Mouse (Mus musculus) hindbrain, embryonic 15.5 days (tissue): ENCODE data around the gene Tmc3. TPM values are rescaled to one million over a fixed set of nuclear protein-coding genes. Genes with fewer than 3 reads are reported as not detected.

ENCODE experiments used
- ATAC-seq: fragments of 200-750 bp; cut with Nextera tagmentation; 2 replicates; pipeline ENCODE4 v1.8.0; 2017; ENCODE audit warnings: low read depth, moderate number of reproducible peaks, moderate TSS enrichment; ENCODE audit not compliant: low FRiP score
- H3K27ac ChIP-seq: fragments of 300-500 bp; sonication (generic); replicated peaks from 2 replicates; pipeline ENCODE4 v1.5.1; 2015; ENCODE audit warnings: mild to moderate bottlenecking, inconsistent platforms
- H3K27me3 ChIP-seq: fragments of 300-500 bp; sonication (generic); 2 replicates; pipeline ENCODE4 v1.6.1; 2015; ENCODE audit warnings: control low read depth, inconsistent platforms
- H3K36me3 ChIP-seq: fragments of 300-500 bp; sonication (generic); 2 replicates; pipeline ENCODE4 v1.6.1; 2015; ENCODE audit warnings: control low read depth, inconsistent platforms
- H3K4me1 ChIP-seq: fragments of 300-500 bp; sonication (generic); replicated peaks from 2 replicates; pipeline ENCODE4 v1.6.1; 2015; ENCODE audit warnings: control low read depth, inconsistent platforms
- H3K4me2 ChIP-seq: fragments of 300-500 bp; sonication (generic); 2 replicates; pipeline ENCODE4 v1.6.1; 2015; ENCODE audit warnings: moderate library complexity, mild to moderate bottlenecking, inconsistent platforms
- H3K4me3 ChIP-seq: fragments of 300-500 bp; sonication (generic); 2 replicates; pipeline ENCODE4 v1.5.1; 2015; ENCODE audit warnings: mild to moderate bottlenecking, inconsistent platforms
- H3K9ac ChIP-seq: fragments of 300-500 bp; sonication (generic); 2 replicates; pipeline ENCODE4 v1.6.1; 2015; ENCODE audit warnings: inconsistent platforms
- H3K9me3 ChIP-seq: fragments of 300-500 bp; sonication (generic); 2 replicates; pipeline ENCODE4 v1.6.1; 2016; ENCODE audit warnings: control low read depth, inconsistent platforms
- WGBS: fragments of 180-500 bp; shearing (Covaris S2); methylation state at CpG from one replicate; pipeline ENCODE4 v1.1.7; 2015; 5-methylcytosine and 5-hydroxymethylcytosine counted together
- polyA plus RNA-seq: library from polyadenylated mRNA; unstranded; fragments of >200 nt; fragmentation: Nextera tagmentation; extraction: Ambion mirVana; gene quantifications from 2 replicates; pipeline ENCODE4 v1.2.1, GENCODE M21; 2015

Tmc3 gene
- polyA plus RNA-seq, 1 experiment from 2014 or later: 0.30 TPM

DNA sequence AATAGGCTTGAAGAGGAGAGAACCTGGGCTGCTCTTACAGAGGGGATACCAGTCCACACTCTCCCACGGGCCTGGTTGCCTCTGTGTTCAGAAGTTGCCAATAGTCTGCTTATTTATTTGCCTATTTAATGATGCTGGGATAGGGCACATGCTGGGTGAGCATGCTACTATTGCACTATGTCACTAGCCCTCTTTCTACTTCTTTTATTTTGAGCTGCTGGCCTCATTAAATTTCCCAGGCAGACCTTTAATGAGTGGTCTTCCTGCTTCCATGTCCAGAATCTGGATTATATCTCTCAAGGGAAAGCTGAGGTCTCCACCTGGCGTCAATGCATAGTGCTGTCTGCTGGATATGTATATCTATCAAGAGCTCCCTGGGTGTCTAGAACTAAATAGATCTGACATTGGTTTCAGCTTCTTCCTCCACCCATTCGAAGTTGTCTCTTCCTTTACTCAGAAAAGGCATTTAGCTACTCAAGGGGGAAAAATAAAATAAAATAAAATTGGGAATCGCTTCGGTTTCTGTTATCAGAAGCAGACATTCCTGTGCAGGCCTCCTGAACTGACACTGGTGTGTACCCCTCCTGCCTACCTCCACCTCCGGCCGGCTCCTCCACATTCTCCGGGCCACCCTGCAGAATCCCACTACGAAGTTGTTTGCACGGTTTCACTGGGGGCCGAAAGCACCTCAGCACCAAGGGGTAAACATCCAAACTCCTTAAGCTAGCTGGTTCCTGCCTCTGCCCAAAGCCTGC lies 46.5 kb downstream of the Tmc3 start:
- WGBS: 17% methylated on average over 11 of the region's 11 CpGs
- ATAC-seq: peak; percentile 84
- Histone ChIP-seq H3K9me3 (no peaks in the 10 kb centered on the region), H3K4me1 (peaks cover 27% of the 10 kb centered on the region), H3K4me3 (peak overlapping the region; percentile 54), H3K4me2 (peak overlapping the region; percentile 82), H3K9ac (peak overlapping the region; percentile 55), H3K27me3 (no peaks in the 10 kb centered on the region), H3K27ac (peak overlapping the region; percentile 70), H3K36me3 (no peaks in the 10 kb centered on the region)

- Histone ChIP-seq H3K27me3 (no peaks in the 10 kb centered on the region), H3K36me3 (no peaks in the 10 kb centered on the region), H3K4me3 (peak within 1 kb of the TSS; percentile 54), H3K4me1 (peaks cover 27% of the 10 kb centered on the region), H3K4me2 (peak within 1 kb of the TSS; percentile 82), H3K9ac (peak within 1 kb of the TSS; percentile 55), H3K9me3 (no peaks in the 10 kb centered on the region), H3K27ac (peak within 1 kb of the TSS; percentile 70)
- ATAC-seq: peak; percentile 99
- under 1% methylated on average over 35 of the region's 35 CpGs for WGBS
Observed at GRCm38 (mm10) chr7:83631828-83632681, 47.3 kb downstream of the Tmc3 start, which contains the start of gene Stard5. Gene Stard5 (plus strand): TSS chr7:83631959.

DNA sequence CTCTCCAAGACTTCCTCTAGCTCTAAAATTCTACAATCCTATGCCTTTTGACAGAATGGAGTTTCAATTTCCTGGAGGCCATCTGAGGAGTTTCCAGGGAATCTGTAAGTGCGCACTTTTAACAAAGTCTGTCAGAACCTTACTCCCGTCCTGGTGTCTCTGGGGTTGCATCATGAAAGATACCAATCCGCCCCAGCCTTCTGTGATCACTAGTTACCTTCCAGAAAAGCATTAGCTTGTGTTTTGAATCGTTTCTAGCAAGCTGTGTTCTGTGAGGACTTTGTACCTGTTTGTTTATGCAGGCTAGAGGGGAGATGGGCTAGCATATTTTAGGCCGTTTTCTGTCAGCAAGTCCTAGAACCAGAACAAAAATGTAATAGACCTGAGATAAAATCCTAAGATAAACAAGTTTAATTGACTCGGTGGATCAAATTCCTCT lies 48.0 kb downstream of the Tmc3 start:
- no peaks in the 10 kb centered on the region for H3K36me3 ChIP-seq
- H3K4me3 ChIP-seq: peak overlapping the region; percentile 54; the same call in 1 of the 2 replicates
- peaks cover 27% of the 10 kb centered on the region for H3K4me1 ChIP-seq
- no peak overlapping the region for H3K9ac ChIP-seq
- H3K9me3 ChIP-seq: no peaks in the 10 kb centered on the region
- no peaks in the 10 kb centered on the region for H3K27me3 ChIP-seq
- H3K27ac ChIP-seq: no peak overlapping the region
- peak overlapping the region; percentile 82 for H3K4me2 ChIP-seq
- WGBS: 63% methylated on average over 6 of the region's 6 CpGs
- no peak for ATAC-seq

- no peaks in the 10 kb centered on the region for H3K27me3 ChIP-seq
- ATAC-seq: no peak
- no peaks in the 10 kb centered on the region for H3K36me3 ChIP-seq
- no peak overlapping the region for H3K4me3 ChIP-seq
- H3K9me3 ChIP-seq: no peaks in the 10 kb centered on the region
- peaks cover 27% of the 10 kb centered on the region for H3K4me1 ChIP-seq
- no peak overlapping the region for H3K4me2 ChIP-seq
- no peak overlapping the region for H3K27ac ChIP-seq
- no peak overlapping the region for H3K9ac ChIP-seq
- WGBS: 87% methylated on average over 6 of the region's 6 CpGs
Observed at GRCm38 (mm10) chr7:83633856-83634255, 49.1 kb downstream of the Tmc3 start.

DNA sequence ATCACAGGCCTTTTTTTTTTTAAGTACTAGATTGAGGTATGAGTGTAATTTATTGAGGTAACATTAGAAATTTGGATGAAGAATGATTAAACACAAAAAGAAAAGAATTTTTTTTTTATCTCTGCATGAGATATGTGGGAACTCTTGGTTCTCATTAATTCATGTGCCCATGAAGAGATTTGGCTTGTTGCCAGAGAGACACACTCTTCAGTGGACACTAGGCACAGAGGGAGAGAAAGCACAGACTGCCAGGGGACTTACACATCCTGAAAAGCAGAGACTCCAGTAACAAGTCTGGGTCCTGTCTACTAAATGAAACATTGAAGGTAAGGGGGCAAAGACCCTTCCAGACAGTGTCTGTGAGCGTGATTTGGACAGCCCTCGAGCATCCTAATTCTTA lies 51.0 kb downstream of the Tmc3 start:
- H3K4me3 ChIP-seq: no peak overlapping the region
- ATAC-seq: no peak
- H3K4me1 ChIP-seq: peaks cover 26% of the 10 kb centered on the region
- H3K36me3 ChIP-seq: no peaks in the 10 kb centered on the region
- 78% methylated on average over 2 of the region's 2 CpGs for WGBS
- no peaks in the 10 kb centered on the region for H3K9me3 ChIP-seq
- H3K27me3 ChIP-seq: no peaks in the 10 kb centered on the region
- H3K4me2 ChIP-seq: no peak overlapping the region
- no peak overlapping the region for H3K9ac ChIP-seq
- no peak overlapping the region for H3K27ac ChIP-seq

- no peak for ATAC-seq
- H3K4me3 ChIP-seq: no peak overlapping the region
Observed at GRCm38 (mm10) chr7:83636425-83636824, 51.7 kb downstream of the Tmc3 start.

GRCm38 (mm10) chr7:83637781-83638583 lies 53.3 kb downstream of the Tmc3 start:
- no peaks in the 10 kb centered on the region for H3K9me3 ChIP-seq
- WGBS: 92% methylated on average over 8 of the region's 8 CpGs
- no peaks in the 10 kb centered on the region for H3K36me3 ChIP-seq
- no peak overlapping the region for H3K4me3 ChIP-seq
- no peak overlapping the region for H3K9ac ChIP-seq
- no peak for ATAC-seq
- H3K27ac ChIP-seq: no peak overlapping the region
- H3K27me3 ChIP-seq: no peaks in the 10 kb centered on the region
- H3K4me2 ChIP-seq: no peak overlapping the region
- H3K4me1 ChIP-seq: peaks cover 12% of the 10 kb centered on the region; the same call in 1 of the 2 replicates

More at GRCm38 (mm10) chr7:83636425-83636824, 51.7 kb downstream of the Tmc3 start:
- Histone ChIP-seq H3K4me1 (peaks cover 20% of the 10 kb centered on the region), H3K27ac (no peak overlapping the region), H3K9me3 (no peaks in the 10 kb centered on the region), H3K36me3 (no peaks in the 10 kb centered on the region), H3K27me3 (no peaks in the 10 kb centered on the region), H3K9ac (no peak overlapping the region), H3K4me2 (no peak overlapping the region)
- 77% methylated on average over 8 of the region's 8 CpGs for WGBS

DNA sequence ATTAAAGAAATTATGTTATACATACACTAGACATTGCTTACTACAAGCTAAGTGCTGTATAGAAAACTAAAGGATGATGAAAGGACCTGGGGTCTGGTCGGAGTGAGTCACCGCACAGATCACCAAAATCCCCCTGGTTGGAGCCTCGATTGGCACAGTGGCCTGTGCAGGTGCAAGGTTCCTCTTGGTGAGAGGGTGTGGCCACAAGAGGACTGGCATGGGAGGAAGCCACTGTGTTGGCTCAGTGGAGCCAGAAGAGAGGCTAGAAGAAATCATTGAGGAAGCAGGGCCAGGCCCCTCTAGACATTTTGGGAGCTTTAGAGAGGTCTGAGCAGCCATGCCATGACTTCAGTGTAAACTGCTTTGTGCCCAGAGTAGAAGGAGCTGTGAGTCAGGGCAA lies 54.4 kb downstream of the Tmc3 start:
- Histone ChIP-seq H3K4me1 (0 out of 2 replicates have a peak, but pooled peaks cover 4% of the 10 kb centered on the region), H3K36me3 (no peaks in the 10 kb centered on the region), H3K9ac (no peak overlapping the region), H3K27me3 (no peaks in the 10 kb centered on the region), H3K27ac (no peak overlapping the region), H3K4me3 (no peak overlapping the region), H3K9me3 (no peaks in the 10 kb centered on the region), H3K4me2 (no peak overlapping the region)
- 82% methylated on average over 3 of the region's 3 CpGs for WGBS
- no peak for ATAC-seq

DNA sequence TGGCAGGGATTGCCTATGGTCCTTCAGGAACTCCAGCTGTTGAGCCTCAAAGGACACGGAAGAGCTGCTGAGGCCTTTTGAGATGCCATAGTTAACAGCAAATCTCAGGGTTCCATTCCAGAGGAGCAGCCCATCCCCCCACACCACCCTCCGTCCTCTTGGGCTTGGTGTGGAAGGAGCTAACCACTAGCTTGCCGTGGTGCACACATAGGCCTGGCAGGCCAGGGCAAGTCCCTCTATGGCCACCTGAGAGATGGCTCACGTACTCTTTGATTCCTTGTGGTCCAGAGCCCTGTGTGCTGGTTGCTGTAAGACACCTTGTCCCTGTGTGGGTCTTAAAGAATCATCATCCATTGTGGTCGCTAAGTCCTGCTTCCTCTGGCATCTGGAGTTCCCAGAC lies 55.9 kb downstream of the Tmc3 start:
- Histone ChIP-seq H3K4me3 (no peak overlapping the region), H3K4me1 (0 out of 2 replicates have a peak, but pooled peaks cover 4% of the 10 kb centered on the region), H3K36me3 (no peaks in the 10 kb centered on the region), H3K9ac (no peak overlapping the region), H3K27me3 (no peaks in the 10 kb centered on the region), H3K4me2 (no peak overlapping the region), H3K9me3 (no peaks in the 10 kb centered on the region), H3K27ac (no peak overlapping the region)
- WGBS: 92% methylated on average over 5 of the region's 5 CpGs
- ATAC-seq: no peak

DNA sequence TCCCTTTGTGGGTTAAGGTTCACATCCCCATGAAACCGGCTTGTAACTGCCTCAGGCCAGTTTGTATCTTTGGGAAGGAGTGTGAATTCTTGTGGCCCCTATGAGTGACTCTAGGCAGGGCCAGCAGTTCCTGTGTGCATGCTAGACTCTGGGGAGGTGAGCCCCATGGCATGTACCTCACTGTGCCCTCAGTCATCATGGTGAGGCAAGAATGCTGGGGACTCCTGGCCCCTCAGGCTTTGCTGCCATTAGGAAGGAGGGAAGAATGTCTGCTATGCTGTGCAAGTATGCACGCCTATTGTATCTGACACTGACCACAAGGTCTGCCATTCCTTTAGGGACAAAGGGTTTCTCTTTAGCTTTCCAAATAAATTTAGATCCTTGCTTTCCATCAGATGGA lies 56.4 kb downstream of the Tmc3 start:
- no peak overlapping the region for H3K9ac ChIP-seq
- H3K4me1 ChIP-seq: no peaks in the 10 kb centered on the region
- H3K4me3 ChIP-seq: no peak overlapping the region
- H3K9me3 ChIP-seq: no peaks in the 10 kb centered on the region
- H3K4me2 ChIP-seq: no peak overlapping the region
- H3K36me3 ChIP-seq: no peaks in the 10 kb centered on the region
- no peaks in the 10 kb centered on the region for H3K27me3 ChIP-seq
- no peak for ATAC-seq
- WGBS: 63% methylated on average over 2 of the region's 2 CpGs
- H3K27ac ChIP-seq: no peak overlapping the region

DNA sequence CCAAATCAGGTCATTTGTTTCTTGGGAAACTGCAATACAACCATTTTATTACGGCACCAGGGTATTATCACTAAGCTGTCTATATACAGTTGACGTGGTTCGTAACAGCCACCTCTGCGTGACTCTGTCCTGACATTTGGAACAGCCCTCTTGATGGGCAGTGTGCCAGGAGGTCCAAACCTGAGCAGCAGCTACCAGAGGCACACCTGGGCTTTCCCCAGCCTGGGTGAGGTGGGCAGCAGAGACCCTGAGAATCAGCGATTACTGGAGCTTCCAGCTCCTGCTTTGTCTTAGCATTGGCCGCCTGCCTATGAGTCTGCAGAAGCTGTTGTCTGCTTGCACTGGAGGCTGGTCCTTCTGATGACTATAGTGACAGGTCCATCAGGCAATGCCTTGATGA lies 58.9 kb downstream of the Tmc3 start:
- Histone ChIP-seq H3K4me2 (no peak overlapping the region), H3K27me3 (no peaks in the 10 kb centered on the region), H3K9ac (no peak overlapping the region), H3K4me3 (no peak overlapping the region), H3K4me1 (no peaks in the 10 kb centered on the region), H3K36me3 (no peaks in the 10 kb centered on the region), H3K9me3 (no peaks in the 10 kb centered on the region), H3K27ac (no peak overlapping the region)
- no peak for ATAC-seq
- WGBS: 82% methylated on average over 6 of the region's 6 CpGs
